Mouse (Mus musculus): Measurements from ENCODE around the gene Slc5a6. TPM values are rescaled to one million over a fixed set of nuclear protein-coding genes. Genes with fewer than 3 reads are reported as not detected.
"Not testable (repeated sequence)": the region's sequence is repeated elsewhere in the genome, so short reads cannot be mapped to it uniquely, and the experiment has no call there.

Gene Slc5a6
- total RNA-seq, 1 experiment from 2014 or later, result 0.38 TPM

GRCm38 (mm10) chr5:31071821-31072220 is 23.1 kb upstream of the Slc5a6 start:
- ATAC-seq (replicated peaks; ENCODE audit: insufficient number of reproducible peaks, low FRiP score, low TSS enrichment, poor library complexity, severe bottlenecking), result no peak

GRCm38 (mm10) chr5:31071059-31071458 is 22.3 kb upstream of the Slc5a6 start:
- ATAC-seq (replicated peaks; ENCODE audit: insufficient number of reproducible peaks, low FRiP score, low TSS enrichment, poor library complexity, severe bottlenecking), result no peak

- ATAC-seq (replicated peaks; ENCODE audit: insufficient number of reproducible peaks, low FRiP score, low TSS enrichment, poor library complexity, severe bottlenecking), result no peak
These were observed 21.1 kb upstream of the Slc5a6 start for GRCm38 (mm10) chr5:31069810-31070209.

GRCm38 (mm10) chr5:31055216-31056140 is 6.8 kb upstream of the Slc5a6 start:
- no peak for ATAC-seq (replicated peaks; ENCODE audit: insufficient number of reproducible peaks, low FRiP score, low TSS enrichment, poor library complexity, severe bottlenecking)

- ATAC-seq (replicated peaks; ENCODE audit: insufficient number of reproducible peaks, low FRiP score, low TSS enrichment, poor library complexity, severe bottlenecking), result peak; percentile 77
These were observed 5.8 kb upstream of the Slc5a6 start, which contains the start of gene Cad for GRCm38 (mm10) chr5:31054261-31055215. Gene Cad, plus strand, starts transcription at chr5:31054780.

- not testable (repeated sequence) for ATAC-seq (replicated peaks; ENCODE audit: insufficient number of reproducible peaks, low FRiP score, low TSS enrichment, poor library complexity, severe bottlenecking)
These were observed 5.0 kb upstream of the Slc5a6 start for GRCm38 (mm10) chr5:31053728-31054127.

GRCm38 (mm10) chr5:31050427-31050826 is 1.7 kb upstream of the Slc5a6 start:
- ATAC-seq (replicated peaks; ENCODE audit: insufficient number of reproducible peaks, low FRiP score, low TSS enrichment, poor library complexity, severe bottlenecking), result no peak

GRCm38 (mm10) chr5:31047848-31048762 is 619 bp downstream of the Slc5a6 start, which contains the start of gene Atraid:
Gene Atraid, plus strand, starts transcription at chr5:31048312.
- ATAC-seq (replicated peaks; ENCODE audit: insufficient number of reproducible peaks, low FRiP score, low TSS enrichment, poor library complexity, severe bottlenecking), result peak; percentile 85

- no peak for ATAC-seq (replicated peaks; ENCODE audit: insufficient number of reproducible peaks, low FRiP score, low TSS enrichment, poor library complexity, severe bottlenecking)
These were observed 1.6 kb downstream of the Slc5a6 start for GRCm38 (mm10) chr5:31047074-31047473.

- ATAC-seq (replicated peaks; ENCODE audit: insufficient number of reproducible peaks, low FRiP score, low TSS enrichment, poor library complexity, severe bottlenecking), result no peak
These were observed 2.3 kb downstream of the Slc5a6 start for GRCm38 (mm10) chr5:31046416-31046815.

- ATAC-seq (replicated peaks; ENCODE audit: insufficient number of reproducible peaks, low FRiP score, low TSS enrichment, poor library complexity, severe bottlenecking), result no peak
These were observed 10.4 kb downstream of the Slc5a6 start for GRCm38 (mm10) chr5:31038171-31038845.

- not testable (repeated sequence) for ATAC-seq (replicated peaks; ENCODE audit: insufficient number of reproducible peaks, low FRiP score, low TSS enrichment, poor library complexity, severe bottlenecking)
These were observed 12.2 kb downstream of the Slc5a6 start for GRCm38 (mm10) chr5:31036556-31036955.

- ATAC-seq (replicated peaks; ENCODE audit: insufficient number of reproducible peaks, low FRiP score, low TSS enrichment, poor library complexity, severe bottlenecking), result no peak
These were observed 14.1 kb downstream of the Slc5a6 start for GRCm38 (mm10) chr5:31034669-31035068.

GRCm38 (mm10) chr5:31031508-31031907 is 17.2 kb downstream of the Slc5a6 start:
- no peak for ATAC-seq (replicated peaks; ENCODE audit: insufficient number of reproducible peaks, low FRiP score, low TSS enrichment, poor library complexity, severe bottlenecking)

- ATAC-seq (replicated peaks; ENCODE audit: insufficient number of reproducible peaks, low FRiP score, low TSS enrichment, poor library complexity, severe bottlenecking), result no peak
These were observed 17.8 kb downstream of the Slc5a6 start for GRCm38 (mm10) chr5:31030926-31031325.

GRCm38 (mm10) chr5:31024641-31025040 is 24.1 kb downstream of the Slc5a6 start:
- ATAC-seq (replicated peaks; ENCODE audit: insufficient number of reproducible peaks, low FRiP score, low TSS enrichment, poor library complexity, severe bottlenecking), result no peak

GRCm38 (mm10) chr5:31023254-31023653 is 25.5 kb downstream of the Slc5a6 start:
- no peak for ATAC-seq (replicated peaks; ENCODE audit: insufficient number of reproducible peaks, low FRiP score, low TSS enrichment, poor library complexity, severe bottlenecking)

- ATAC-seq (replicated peaks; ENCODE audit: insufficient number of reproducible peaks, low FRiP score, low TSS enrichment, poor library complexity, severe bottlenecking), result no peak
These were observed 26.0 kb downstream of the Slc5a6 start for GRCm38 (mm10) chr5:31022690-31023089.

Measured in monocyte, adult 5-6 weeks (primary cell).